Mouse (Mus musculus) liver, adult 2 months (tissue): ENCODE measurements at regions not wholly inside any gene's neighbourhood (a gene's known extent, or its start where the extent isn't known, plus 50 kb on each side); places are given as distances from the start of the nearest gene placed in this dataset.

ENCODE experiments used
- DNase-seq: peaks from one replicate; pipeline ENCODE4 v3.0.0-alpha.2; 2011; ENCODE audit warnings: low read depth, low spot score; ENCODE audit errors: extremely low read depth
- H3K27ac ChIP-seq: fragments of 200-500 bp; replicated peaks from 2 replicates; pipeline ENCODE4 v1.5.1; 2012; ENCODE audit warnings: low read depth, mild to moderate bottlenecking, control low read depth, inconsistent platforms, low read length; ENCODE audit not compliant: insufficient read depth
- H3K27me3 ChIP-seq: fragments of 200-500 bp; 2 replicates; pipeline ENCODE4 v1.6.1; 2012; ENCODE audit warnings: mild to moderate bottlenecking, moderate library complexity, low read length, inconsistent platforms; ENCODE audit not compliant: control insufficient read depth, insufficient read depth
- H3K36me3 ChIP-seq: fragments of 200-500 bp; 2 replicates; pipeline ENCODE4 v1.6.1; 2012; ENCODE audit warnings: low read length, inconsistent platforms; ENCODE audit not compliant: control insufficient read depth, insufficient read depth
- H3K4me1 ChIP-seq: fragments of 200-500 bp; 2 replicates; pipeline ENCODE4 v1.6.1; 2011; ENCODE audit warnings: low read length; ENCODE audit not compliant: control insufficient read depth, insufficient read depth
- H3K4me3 ChIP-seq: fragments of 200-500 bp; 2 replicates; pipeline ENCODE4 v1.5.1; 2011; ENCODE audit warnings: low read depth, mild to moderate bottlenecking, control low read depth, low read length, moderate library complexity; ENCODE audit not compliant: insufficient read depth
- H3K79me2 ChIP-seq: fragments of 200-500 bp; 2 replicates; pipeline ENCODE4 v1.6.1; 2012; ENCODE audit warnings: inconsistent platforms, mild to moderate bottlenecking, low read length, moderate library complexity; ENCODE audit not compliant: control insufficient read depth, insufficient read depth
- H3K9ac ChIP-seq: fragments of 200-500 bp; 2 replicates; pipeline ENCODE4 v1.6.1; 2012; ENCODE audit warnings: low read depth, mild to moderate bottlenecking, control low read depth, inconsistent platforms, low read length
- CTCF ChIP-seq: fragments of 200-500 bp; IDR thresholded peaks from 2 replicates; pipeline ENCODE4 v1.5.1; 2011; ENCODE audit warnings: low read depth, low read length, control low read depth
- POLR2A ChIP-seq: fragments of 200-500 bp; IDR thresholded peaks from 2 replicates; pipeline ENCODE4 v1.6.1; 2011; ENCODE audit warnings: low read length, control low read depth; ENCODE audit not compliant: insufficient read depth; ENCODE audit errors: extremely low read depth
- WGBS: fragments of 180-500 bp; shearing (Covaris S2); methylation state at CpG from one replicate; pipeline ENCODE4 v1.1.7; 2018; 5-methylcytosine and 5-hydroxymethylcytosine counted together

GRCm38 (mm10) chr19:49264616-49265015 lies 1058.8 kb downstream of the Sorcs3 start:
- DNase-seq: no peak
- Histone ChIP-seq H3K9ac (no peak overlapping the region), H3K27me3 (no peaks in the 10 kb centered on the region), H3K4me1 (no peaks in the 10 kb centered on the region), H3K79me2 (no peaks in the 10 kb centered on the region), H3K4me3 (no peak overlapping the region), H3K36me3 (no peaks in the 10 kb centered on the region), H3K27ac (no peak overlapping the region)
- WGBS: 55% methylated on average over 1 of the region's 1 CpGs
- TF ChIP-seq POLR2A (no peak), CTCF (no peak)

DNA sequence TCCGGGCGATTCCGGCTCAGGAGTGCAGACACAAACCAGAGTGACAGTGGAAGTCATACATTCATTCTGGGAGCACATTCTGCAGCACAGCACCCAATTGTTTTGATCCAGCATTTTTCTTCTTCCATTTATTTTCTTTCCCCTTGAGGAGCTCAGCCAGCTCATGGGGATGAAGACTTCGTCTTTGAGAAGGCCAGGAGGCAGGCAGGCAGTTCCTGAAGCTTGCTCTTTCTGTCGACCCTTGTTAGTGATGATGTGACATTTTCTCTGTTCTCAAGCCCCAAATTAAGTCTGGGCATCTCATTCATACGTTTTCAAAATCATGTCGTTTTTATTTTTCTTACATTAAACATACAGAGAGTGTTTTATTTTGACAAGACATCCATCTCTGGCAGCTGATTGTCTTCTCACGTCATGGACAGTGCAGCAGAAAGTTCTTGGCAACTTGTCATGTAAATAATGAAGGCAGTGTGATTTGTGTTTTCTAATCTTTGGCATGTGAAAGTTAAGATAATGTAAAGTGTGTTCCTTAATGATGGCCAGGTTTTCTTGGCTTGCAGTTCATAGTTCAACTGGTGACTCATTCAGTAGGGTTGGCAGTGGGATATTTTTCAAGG lies 1062.1 kb downstream of the Sorcs3 start:
- WGBS: 61% methylated on average over 8 of the region's 8 CpGs
- Histone ChIP-seq H3K27ac (no peak overlapping the region), H3K36me3 (no peaks in the 10 kb centered on the region), H3K9ac (no peak overlapping the region), H3K4me1 (no peaks in the 10 kb centered on the region), H3K27me3 (no peaks in the 10 kb centered on the region), H3K4me3 (no peak overlapping the region), H3K79me2 (no peaks in the 10 kb centered on the region)
- peak; percentile 24 for DNase-seq
- no peak for TF ChIP-seq CTCF

GRCm38 (mm10) chr19:49282626-49283261 lies 1076.9 kb downstream of the Sorcs3 start:
- no peaks in the 10 kb centered on the region for H3K79me2 ChIP-seq
- 74% methylated on average over 8 of the region's 8 CpGs for WGBS
- no peaks in the 10 kb centered on the region for H3K36me3 ChIP-seq
- no peak overlapping the region for H3K4me3 ChIP-seq
- no peak overlapping the region for H3K27ac ChIP-seq
- DNase-seq: no peak
- H3K9ac ChIP-seq: no peak overlapping the region
- H3K27me3 ChIP-seq: no peaks in the 10 kb centered on the region
- H3K4me1 ChIP-seq: no peaks in the 10 kb centered on the region
- TF ChIP-seq CTCF (no peak), POLR2A (no peak)

DNA sequence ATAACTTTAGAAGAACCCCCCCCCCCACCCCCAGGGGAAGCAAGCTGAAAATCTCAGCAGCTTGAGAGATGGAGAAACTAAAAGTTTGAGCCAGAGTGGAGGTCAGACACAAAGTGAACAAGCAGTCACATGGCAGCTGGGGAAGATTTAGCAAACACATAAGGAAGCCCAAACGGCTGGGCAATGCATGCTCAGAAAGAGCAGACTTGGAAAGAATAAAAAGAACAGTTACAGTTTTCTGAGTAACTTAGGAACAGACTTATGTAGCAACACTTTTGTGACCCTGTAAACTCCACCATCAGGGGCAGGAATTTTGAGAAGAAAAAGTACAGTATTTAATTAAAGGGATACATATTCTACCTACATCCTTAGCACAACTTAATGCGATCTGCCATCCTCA lies 1089.2 kb downstream of the Sorcs3 start:
- no peaks in the 10 kb centered on the region for H3K27me3 ChIP-seq
- no peaks in the 10 kb centered on the region for H3K4me1 ChIP-seq
- H3K9ac ChIP-seq: no peak overlapping the region
- H3K27ac ChIP-seq: no peak overlapping the region
- TF ChIP-seq CTCF (no peak), POLR2A (no peak)
- 71% methylated on average over 2 of the region's 2 CpGs for WGBS
- no peaks in the 10 kb centered on the region for H3K79me2 ChIP-seq
- H3K4me3 ChIP-seq: no peak overlapping the region
- H3K36me3 ChIP-seq: no peaks in the 10 kb centered on the region
- no peak for DNase-seq

- Histone ChIP-seq H3K9ac (no peak overlapping the region), H3K36me3 (no peaks in the 10 kb centered on the region), H3K27me3 (no peaks in the 10 kb centered on the region), H3K4me3 (no peak overlapping the region), H3K27ac (no peak overlapping the region), H3K79me2 (no peaks in the 10 kb centered on the region), H3K4me1 (no peaks in the 10 kb centered on the region)
- 50% methylated on average over 10 of the region's 10 CpGs for WGBS
- peak; percentile 78 for DNase-seq
- no peak for TF ChIP-seq CTCF
- no peak for TF ChIP-seq POLR2A
Observed at GRCm38 (mm10) chr19:49299351-49300271, 1093.8 kb downstream of the Sorcs3 start.
